Mouse (Mus musculus) liver, adult 2 months (tissue): ENCODE measurements around the gene Gm17783. TPM values are rescaled to one million over a fixed set of nuclear protein-coding genes. Genes with fewer than 3 reads are reported as not detected.
"Not testable (repeated sequence)": the region's sequence is repeated elsewhere in the genome, so short reads cannot be mapped to it uniquely, and the experiment has no call there.

Experiments used
- DNase-seq: peaks from one replicate; pipeline ENCODE4 v3.0.0-alpha.2; 2011; ENCODE audit warnings: low read depth, low spot score; ENCODE audit errors: extremely low read depth
- H3K27ac ChIP-seq: fragments of 200-500 bp; replicated peaks from 2 replicates; pipeline ENCODE4 v1.5.1; 2012; ENCODE audit warnings: low read depth, mild to moderate bottlenecking, control low read depth, inconsistent platforms, low read length; ENCODE audit not compliant: insufficient read depth
- H3K27me3 ChIP-seq: fragments of 200-500 bp; 2 replicates; pipeline ENCODE4 v1.6.1; 2012; ENCODE audit warnings: mild to moderate bottlenecking, moderate library complexity, low read length, inconsistent platforms; ENCODE audit not compliant: control insufficient read depth, insufficient read depth
- H3K36me3 ChIP-seq: fragments of 200-500 bp; 2 replicates; pipeline ENCODE4 v1.6.1; 2012; ENCODE audit warnings: low read length, inconsistent platforms; ENCODE audit not compliant: control insufficient read depth, insufficient read depth
- H3K4me1 ChIP-seq: fragments of 200-500 bp; 2 replicates; pipeline ENCODE4 v1.6.1; 2011; ENCODE audit warnings: low read length; ENCODE audit not compliant: control insufficient read depth, insufficient read depth
- H3K4me3 ChIP-seq: fragments of 200-500 bp; 2 replicates; pipeline ENCODE4 v1.5.1; 2011; ENCODE audit warnings: low read depth, mild to moderate bottlenecking, control low read depth, low read length, moderate library complexity; ENCODE audit not compliant: insufficient read depth
- H3K79me2 ChIP-seq: fragments of 200-500 bp; 2 replicates; pipeline ENCODE4 v1.6.1; 2012; ENCODE audit warnings: inconsistent platforms, mild to moderate bottlenecking, low read length, moderate library complexity; ENCODE audit not compliant: control insufficient read depth, insufficient read depth
- H3K9ac ChIP-seq: fragments of 200-500 bp; 2 replicates; pipeline ENCODE4 v1.6.1; 2012; ENCODE audit warnings: low read depth, mild to moderate bottlenecking, control low read depth, inconsistent platforms, low read length
- CTCF ChIP-seq: fragments of 200-500 bp; IDR thresholded peaks from 2 replicates; pipeline ENCODE4 v1.5.1; 2011; ENCODE audit warnings: low read depth, low read length, control low read depth
- POLR2A ChIP-seq: fragments of 200-500 bp; IDR thresholded peaks from 2 replicates; pipeline ENCODE4 v1.6.1; 2011; ENCODE audit warnings: low read length, control low read depth; ENCODE audit not compliant: insufficient read depth; ENCODE audit errors: extremely low read depth
- WGBS: fragments of 180-500 bp; shearing (Covaris S2); methylation state at CpG from one replicate; pipeline ENCODE4 v1.1.7; 2018; 5-methylcytosine and 5-hydroxymethylcytosine counted together
- polyA plus RNA-seq: library from polyadenylated mRNA; depleted of rRNA; stranded (reverse); fragments of >200 nt; gene quantifications from 2 replicates; pipeline ENCODE4 v1.2.3, GENCODE M21; 2012; rRNA removed
- total RNA-seq: library from RNA; depleted of rRNA; stranded (reverse); fragments of >200 nt; gene quantifications from 2 replicates; pipeline ENCODE4 v1.2.3, GENCODE M21; 2014; rRNA removed

Gm17783 gene
- total and polyA plus RNA-seq, 2 experiments, result not detected

DNA sequence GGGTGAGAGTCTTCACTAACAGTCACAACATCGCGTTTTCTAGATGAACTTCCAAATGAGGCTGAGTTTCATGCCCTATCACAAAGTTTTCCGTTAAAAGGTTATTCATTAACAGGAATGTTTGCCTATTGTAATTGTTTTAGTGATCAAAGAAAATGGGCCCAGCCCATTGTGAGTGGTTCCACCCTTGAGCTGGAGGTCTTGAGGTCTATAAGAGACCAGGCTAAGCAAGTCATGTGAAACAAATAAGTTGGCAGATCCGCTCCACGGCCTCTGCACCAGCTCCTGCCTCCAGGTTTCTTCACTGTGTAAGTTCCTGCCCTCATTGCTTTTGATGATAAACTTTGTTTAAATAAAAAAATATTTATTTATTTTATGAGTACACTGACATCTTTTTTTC is 38.9 kb downstream of the Gm17783 start, which contains the start of gene Gm609:
Gene Gm609, minus strand, starts transcription at position 43 of the 400 bp plus-strand sequence.
- 51% methylated on average over 5 of the region's 5 CpGs for WGBS
- no peak within 1 kb of the TSS for H3K27ac ChIP-seq
- no peaks in the 10 kb centered on the region for H3K4me1 ChIP-seq
- H3K79me2 ChIP-seq, result no peaks in the 10 kb centered on the region
- DNase-seq, result no peak
- H3K27me3 ChIP-seq, result no peaks in the 10 kb centered on the region
- H3K4me3 ChIP-seq, result no peak within 1 kb of the TSS
- TF ChIP-seq POLR2A, result no peak
- no peak within 1 kb of the TSS for H3K9ac ChIP-seq
- H3K36me3 ChIP-seq, result no peaks in the 10 kb centered on the region

- Histone ChIP-seq H3K27me3 (no peaks in the 10 kb centered on the region), H3K27ac (no peak overlapping the region), H3K36me3 (no peaks in the 10 kb centered on the region), H3K9ac (no peak overlapping the region), H3K79me2 (no peaks in the 10 kb centered on the region), H3K4me3 (no peak overlapping the region), H3K4me1 (no peaks in the 10 kb centered on the region)
- no peak for DNase-seq
- TF ChIP-seq CTCF, result no peak
- TF ChIP-seq POLR2A, result no peak
Observed at GRCm38 (mm10) chr16:45476991-45477390, 54.9 kb downstream of the Gm17783 start.

GRCm38 (mm10) chr16:45471836-45472235 is 60.0 kb downstream of the Gm17783 start:
- H3K4me3 ChIP-seq, H3K27ac ChIP-seq, H3K79me2 ChIP-seq, H3K4me1 ChIP-seq, H3K36me3 ChIP-seq, H3K9ac ChIP-seq, H3K27me3 ChIP-seq: not testable (repeated sequence)
- WGBS, result 38% methylated on average over 3 of the region's 3 CpGs
- peak; percentile 23 for DNase-seq

Other genes with a start within 250 kb of the Gm17783 start
- 1.0 and 1.9 TPM in 2 replicates for gene Cd200, start 123.0 kb downstream of the Gm17783 start, total RNA-seq
- gene Cd200, start 123.0 kb downstream of the Gm17783 start, polyA plus RNA-seq, result 0.86 and 1.2 TPM in 2 replicates
- 0.46 and 0.74 TPM in 2 replicates for gene Gm609, start 39.1 kb downstream of the Gm17783 start, total RNA-seq
- gene Gm609, start 39.1 kb downstream of the Gm17783 start, polyA plus RNA-seq, result 0.04 and 0.07 TPM in 2 replicates
- not detected in 2 replicates for gene Slc9c1, start 3.3 kb upstream of the Gm17783 start, total RNA-seq
- gene Slc9c1, start 3.3 kb upstream of the Gm17783 start, polyA plus RNA-seq, result not detected in 2 replicates
- 0.09 and 0.20 TPM in 2 replicates for gene Gcsam, start 78.3 kb upstream of the Gm17783 start, total RNA-seq
- gene Gcsam, start 78.3 kb upstream of the Gm17783 start, polyA plus RNA-seq, result 0.05 and 0.15 TPM in 2 replicates
- 0.13 and 0.18 TPM in 2 replicates for gene BC016579, start 122.0 kb upstream of the Gm17783 start, total RNA-seq
- 0.04 TPM in 1 of 2 replicates, not detected in the other for gene BC016579, start 122.0 kb upstream of the Gm17783 start, polyA plus RNA-seq
- gene Tmprss7, start 161.6 kb upstream of the Gm17783 start, total RNA-seq, result under 0.01 and 0.07 TPM in 2 replicates
- 0.04 TPM in 1 of 2 replicates, not detected in the other for gene Tmprss7, start 161.6 kb upstream of the Gm17783 start, polyA plus RNA-seq
- gene Tagln3, start 192.6 kb upstream of the Gm17783 start, total RNA-seq, result 0.54 and 0.55 TPM in 2 replicates
- 0.09 and 0.43 TPM in 2 replicates for gene Tagln3, start 192.6 kb upstream of the Gm17783 start, polyA plus RNA-seq
- gene Abhd10, start 210.9 kb upstream of the Gm17783 start, total RNA-seq, result 4.6 and 7.2 TPM in 2 replicates
- gene Abhd10, start 210.9 kb upstream of the Gm17783 start, polyA plus RNA-seq, result 2.5 and 5.1 TPM in 2 replicates